Comparison of ENCODE assay signal across 9 mouse cellular contexts in genomic region chr6:24894146-24894873, GRCm38 (mm10). TPM values are rescaled to one million over a fixed set of nuclear protein-coding genes. Genes with fewer than 3 reads are reported as not detected.
DNase-seq lines count a peak whose midpoint lies in the region; ATAC-seq and TF ChIP-seq lines count a peak whose summit lies in the region.
"Had no signal": no experiment of that assay in that cellular context is flagged by ENCODE, and none has a peak within 500 bp of the region (broad histone marks: within the 10 kb centered on the region; RNA-seq: fewer than 3 reads in every experiment).

No protein-coding gene starts in this region.

- H3K4me2 ChIP-seq in forebrain, postnatal 0 days (ENCODE audit: low read depth) = 0 out of 2 replicates have a peak overlapping the region, but pooled peaks have one; percentile 13
- peak overlapping the region; percentile 29 for H3K4me2 ChIP-seq in hindbrain, postnatal 0 days (ENCODE audit: low read depth, low read length)
- H3K4me2 ChIP-seq in stomach, embryonic 16.5 days (ENCODE audit: low read depth, low read length) = peak overlapping the region; percentile 42

- peak; percentile 36; the same call in 1 of the 2 replicates for ATAC-seq in cerebellum, adult (ENCODE audit: insufficient number of reproducible peaks, low FRiP score, low TSS enrichment)
- ATAC-seq in forebrain, postnatal 0 days = peak; percentile 70
- peak; percentile 72; the same call in 1 of the 2 replicates for ATAC-seq in hindbrain, postnatal 0 days
- ATAC-seq in stomach, embryonic 16.5 days (ENCODE audit: insufficient read depth, low FRiP score) = peak; percentile 40; the same call in 1 of the 2 replicates

- TF ChIP-seq CTCF in forebrain, postnatal 0 days (IDR thresholded peaks at IDR 0.05; ENCODE audit: low read depth) = peak; percentile 43
- peak; percentile 56 for TF ChIP-seq CTCF in hindbrain, postnatal 0 days (IDR thresholded peaks at IDR 0.05; ENCODE audit: low read depth)

- H3K9ac ChIP-seq in forebrain, postnatal 0 days = no peak overlapping the region
- no peak overlapping the region for H3K9ac ChIP-seq in hindbrain, postnatal 0 days (replicated peaks; ENCODE audit: low read length)
- no peak overlapping the region for H3K9ac ChIP-seq in stomach, embryonic 16.5 days (ENCODE audit: low read length)

- H3K4me3 ChIP-seq in forebrain, postnatal 0 days (ENCODE audit: low read depth, low read length) = no peak overlapping the region
- H3K4me3 ChIP-seq in hindbrain, postnatal 0 days (ENCODE audit: low read length) = no peak overlapping the region
- peak overlapping the region; percentile 28 for H3K4me3 ChIP-seq in stomach, embryonic 16.5 days (replicated peaks; ENCODE audit: low read length)

- no peaks in the 10 kb centered on the region for H3K9me3 ChIP-seq in forebrain, postnatal 0 days (ENCODE audit: low read length)
- H3K9me3 ChIP-seq in hindbrain, postnatal 0 days (ENCODE audit: low read length) = no peaks in the 10 kb centered on the region
- no peaks in the 10 kb centered on the region for H3K9me3 ChIP-seq in stomach, embryonic 16.5 days (replicated peaks; ENCODE audit: control insufficient read depth, low read length)

- no peak for DNase-seq in cerebellum, adult 9-11 months
- DNase-seq in adrenal gland, postnatal 10 days = peak; percentile 49
- peak; percentile 15 for DNase-seq in forebrain, postnatal 0 days
- DNase-seq in hindbrain, postnatal 0 days (ENCODE audit: low spot score) = peak; percentile 57
- peak; percentile 4 to 6 for DNase-seq in left cerebral cortex, adult 18-20 months (ENCODE audit: low spot score in 2 of 2)
- DNase-seq in lung, postnatal 25 days (ENCODE audit: low spot score) = peak; percentile 24

- no peaks in the 10 kb centered on the region for H3K4me1 ChIP-seq in forebrain, postnatal 0 days (ENCODE audit: insufficient read depth)
- H3K4me1 ChIP-seq in hindbrain, postnatal 0 days (ENCODE audit: insufficient read depth, low read length) = no peaks in the 10 kb centered on the region
- no peaks in the 10 kb centered on the region for H3K4me1 ChIP-seq in stomach, embryonic 16.5 days (ENCODE audit: control insufficient read depth, insufficient read depth, low read length)

- 70% methylated on average over 11 of the region's 11 CpGs for WGBS in forebrain, postnatal 0 days
- WGBS in hindbrain, postnatal 0 days = 72% methylated on average over 11 of the region's 11 CpGs
- 67% methylated on average over 11 of the region's 11 CpGs for WGBS in stomach, embryonic 16.5 days

- H3K36me3 ChIP-seq in forebrain, postnatal 0 days (ENCODE audit: insufficient read depth) = no peaks in the 10 kb centered on the region
- H3K36me3 ChIP-seq in hindbrain, postnatal 0 days (ENCODE audit: insufficient read depth, low read length) = no peaks in the 10 kb centered on the region
- H3K36me3 ChIP-seq in stomach, embryonic 16.5 days (ENCODE audit: control insufficient read depth, insufficient read depth, low read length) = no peaks in the 10 kb centered on the region

- no peaks in the 10 kb centered on the region for H3K27me3 ChIP-seq in forebrain, postnatal 0 days (ENCODE audit: insufficient read depth, low read length)
- H3K27me3 ChIP-seq in hindbrain, postnatal 0 days (ENCODE audit: insufficient read depth, low read length) = no peaks in the 10 kb centered on the region
- no peaks in the 10 kb centered on the region for H3K27me3 ChIP-seq in stomach, embryonic 16.5 days (ENCODE audit: control insufficient read depth, insufficient read depth, low read length)

- H3K27ac ChIP-seq in forebrain, postnatal 0 days (ENCODE audit: low read depth, low read length) = no peak overlapping the region
- H3K27ac ChIP-seq in hindbrain, postnatal 0 days = no peak overlapping the region
- no peak overlapping the region for H3K27ac ChIP-seq in stomach, embryonic 16.5 days (ENCODE audit: low read length)
- H3K27ac ChIP-seq: macrophage had no signal

RNA-seq across cellular contexts. Expression of gene Hyal5, which starts 36.5 kb away (rescaled TPM):
- total RNA-seq in adrenal gland, postnatal 10 days (2021) = not detected
- not detected in 2 replicates for total RNA-seq in forebrain, postnatal 0 days (2014; rRNA removed)
- polyA plus RNA-seq in forebrain, postnatal 0 days (2015; fragmentation: Nextera tagmentation; extraction: Ambion mirVana) = not detected in 2 replicates
- not detected in 2 replicates for total RNA-seq in hindbrain, postnatal 0 days (2014; rRNA removed)
- not detected in 2 replicates for polyA plus RNA-seq in hindbrain, postnatal 0 days (2015; fragmentation: Nextera tagmentation; extraction: Ambion mirVana)
- total RNA-seq in left cerebral cortex, adult 18-20 months (2021) = not detected
- polyA plus RNA-seq in stomach, embryonic 16.5 days (2015; fragmentation: Nextera tagmentation; extraction: Ambion mirVana) = 1.1 and 2.0 TPM in 2 replicates
- polyA plus RNA-seq: macrophage had no signal
